Mouse (Mus musculus): ENCODE measurements around the gene Ddit4. TPM values are rescaled to one million over a fixed set of nuclear protein-coding genes. Genes with fewer than 3 reads are reported as not detected.

Ddit4 gene
- total RNA-seq, 1 experiment = 33.9 TPM

GRCm38 (mm10) chr10:59936058-59936856, 15.4 kb downstream of the Ddit4 start:
- Histone ChIP-seq H3K9ac (ENCODE audit: insufficient read depth, low read depth, low read length, poor library complexity, severe bottlenecking) (no peak overlapping the region), H3K9me3 (ENCODE audit: control insufficient read depth, insufficient read depth, low read depth, low read length) (no peaks in the 10 kb centered on the region), H3K27ac (ENCODE audit: insufficient read depth, low read depth, low read length, poor library complexity, severe bottlenecking) (peak overlapping the region; percentile 43), H3K4me3 (ENCODE audit: insufficient read depth in 1 of 2, low read depth in 1 of 2, low read length in 2 of 2, poor library complexity in 1 of 2, severe bottlenecking in 1 of 2) (no peak overlapping the region), H3K36me3 (ENCODE audit: control insufficient read depth, insufficient read depth, low read length, poor library complexity, severe bottlenecking) (no peaks in the 10 kb centered on the region), H3K4me1 (ENCODE audit: control insufficient read depth in 2 of 2, insufficient read depth in 2 of 2, low read length in 2 of 2, poor library complexity in 1 of 2) (peaks cover 0 to 14% of the 10 kb centered on the region in 2 experiments; a peak in 1 of 4 replicates)
- TF ChIP-seq CHD2 (IDR thresholded peaks at IDR 0.05; ENCODE audit: low read depth, low read length) (no peak), MAFK (IDR thresholded peaks at IDR 0.05; ENCODE audit: insufficient read depth, low read depth, low read length) (no peak), ZC3H11A (IDR thresholded peaks at IDR 0.05; ENCODE audit: borderline replicate concordance, low read depth, low read length) (no peak), HCFC1 (IDR thresholded peaks at IDR 0.05; ENCODE audit: borderline replicate concordance, insufficient read depth, low read length) (no peak), ZNF384 (IDR thresholded peaks at IDR 0.05; ENCODE audit: low read depth, low read length) (no peak)
- in situ Hi-C loops (cut with MboI; ENCODE audit: low sequenced_read_pairs in 2 of 2, unreplicated experiment in 2 of 2) = no loop called here
- no peak for DNase-seq (ENCODE audit: low read depth, low spot score)

- Histone ChIP-seq H3K4me1 (ENCODE audit: control insufficient read depth in 2 of 2, insufficient read depth in 2 of 2, low read length in 2 of 2, poor library complexity in 1 of 2) (peaks cover 0 to 16% of the 10 kb centered on the region in 2 experiments; a peak in 1 of 4 replicates), H3K36me3 (ENCODE audit: control insufficient read depth, insufficient read depth, low read length, poor library complexity, severe bottlenecking) (no peaks in the 10 kb centered on the region), H3K27ac (ENCODE audit: insufficient read depth, low read depth, low read length, poor library complexity, severe bottlenecking) (no peak overlapping the region), H3K9ac (ENCODE audit: insufficient read depth, low read depth, low read length, poor library complexity, severe bottlenecking) (no peak overlapping the region), H3K4me3 (ENCODE audit: insufficient read depth in 1 of 2, low read depth in 1 of 2, low read length in 2 of 2, poor library complexity in 1 of 2, severe bottlenecking in 1 of 2) (no peak overlapping the region), H3K9me3 (ENCODE audit: control insufficient read depth, insufficient read depth, low read depth, low read length) (no peaks in the 10 kb centered on the region)
- TF ChIP-seq ZNF384 (IDR thresholded peaks at IDR 0.05; ENCODE audit: low read depth, low read length) (no peak), MAFK (IDR thresholded peaks at IDR 0.05; ENCODE audit: insufficient read depth, low read depth, low read length) (0 out of 2 replicates have a peak, but pooled peaks have one; percentile 28)
- DNase-seq (ENCODE audit: low read depth, low spot score) = no peak
- in situ Hi-C loops (cut with MboI; ENCODE audit: low sequenced_read_pairs in 2 of 2, unreplicated experiment in 2 of 2) = no loop called here
These were observed 17.6 kb downstream of the Ddit4 start for GRCm38 (mm10) chr10:59934039-59934438.

DNA sequence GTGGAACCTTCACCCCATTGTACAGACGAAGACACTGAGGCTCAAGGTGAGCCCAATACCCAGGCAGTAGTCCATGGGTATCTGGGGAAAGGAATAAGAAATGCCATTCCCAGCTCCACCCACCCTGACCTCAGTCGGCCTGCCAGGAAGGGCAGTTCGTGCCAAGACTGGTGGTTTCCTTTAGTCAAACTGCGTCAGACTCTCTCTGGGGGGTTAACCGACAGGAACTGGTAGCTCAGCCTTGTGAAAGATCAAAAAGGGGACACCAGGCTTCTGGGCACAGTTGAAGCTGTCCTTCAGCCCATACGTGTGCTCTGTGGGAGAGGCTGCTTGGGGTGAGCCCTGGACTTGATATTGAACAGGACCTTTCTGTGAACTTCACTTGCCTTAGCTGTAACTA, 19.1 kb downstream of the Ddit4 start:
- in situ Hi-C loops (cut with MboI; ENCODE audit: low sequenced_read_pairs in 2 of 2, unreplicated experiment in 2 of 2) = no loop called here
- Histone ChIP-seq H3K9me3 (ENCODE audit: control insufficient read depth, insufficient read depth, low read depth, low read length) (no peaks in the 10 kb centered on the region), H3K27ac (ENCODE audit: insufficient read depth, low read depth, low read length, poor library complexity, severe bottlenecking) (no peak overlapping the region), H3K4me3 (ENCODE audit: insufficient read depth in 1 of 2, low read depth in 1 of 2, low read length in 2 of 2, poor library complexity in 1 of 2, severe bottlenecking in 1 of 2) (no peak overlapping the region), H3K36me3 (ENCODE audit: control insufficient read depth, insufficient read depth, low read length, poor library complexity, severe bottlenecking) (no peaks in the 10 kb centered on the region), H3K9ac (ENCODE audit: insufficient read depth, low read depth, low read length, poor library complexity, severe bottlenecking) (no peak overlapping the region), H3K4me1 (ENCODE audit: control insufficient read depth in 2 of 2, insufficient read depth in 2 of 2, low read length in 2 of 2, poor library complexity in 1 of 2) (peaks cover 0 to 14% of the 10 kb centered on the region in 2 experiments; a peak in 1 of 4 replicates)
- DNase-seq (ENCODE audit: low read depth, low spot score) = no peak
- TF ChIP-seq MAFK (IDR thresholded peaks at IDR 0.05; ENCODE audit: insufficient read depth, low read depth, low read length) = no peak
- TF ChIP-seq ZNF384 (IDR thresholded peaks at IDR 0.05; ENCODE audit: low read depth, low read length) = no peak
- TF ChIP-seq CHD2 (IDR thresholded peaks at IDR 0.05; ENCODE audit: low read depth, low read length) = no peak
- TF ChIP-seq HCFC1 (IDR thresholded peaks at IDR 0.05; ENCODE audit: borderline replicate concordance, insufficient read depth, low read length) = no peak
- TF ChIP-seq ZC3H11A (IDR thresholded peaks at IDR 0.05; ENCODE audit: borderline replicate concordance, low read depth, low read length) = no peak

- in situ Hi-C loops (cut with MboI; ENCODE audit: low sequenced_read_pairs in 2 of 2, unreplicated experiment in 2 of 2) = no loop called here
- no peak overlapping the region for H3K4me3 ChIP-seq (ENCODE audit: insufficient read depth in 1 of 2, low read depth in 1 of 2, low read length in 2 of 2, poor library complexity in 1 of 2, severe bottlenecking in 1 of 2)
- H3K9ac ChIP-seq (ENCODE audit: insufficient read depth, low read depth, low read length, poor library complexity, severe bottlenecking) = no peak overlapping the region
- no peak for TF ChIP-seq ZNF384 (IDR thresholded peaks at IDR 0.05; ENCODE audit: low read depth, low read length)
- no peak for TF ChIP-seq ZC3H11A (IDR thresholded peaks at IDR 0.05; ENCODE audit: borderline replicate concordance, low read depth, low read length)
- no peak for TF ChIP-seq MAFK (IDR thresholded peaks at IDR 0.05; ENCODE audit: insufficient read depth, low read depth, low read length)
- DNase-seq (ENCODE audit: low read depth, low spot score) = no peak
- no peak overlapping the region for H3K27ac ChIP-seq (ENCODE audit: insufficient read depth, low read depth, low read length, poor library complexity, severe bottlenecking)
- H3K36me3 ChIP-seq (ENCODE audit: control insufficient read depth, insufficient read depth, low read length, poor library complexity, severe bottlenecking) = no peaks in the 10 kb centered on the region
- peaks cover 0 to 10% of the 10 kb centered on the region in 2 experiments; a peak in 1 of 4 replicates for H3K4me1 ChIP-seq (ENCODE audit: control insufficient read depth in 2 of 2, insufficient read depth in 2 of 2, low read length in 2 of 2, poor library complexity in 1 of 2)
- no peaks in the 10 kb centered on the region for H3K9me3 ChIP-seq (ENCODE audit: control insufficient read depth, insufficient read depth, low read depth, low read length)
These were observed 20.6 kb downstream of the Ddit4 start for GRCm38 (mm10) chr10:59930996-59931395.
